Mouse (Mus musculus): ENCODE measurements around the gene Ofcc1.

DNA sequence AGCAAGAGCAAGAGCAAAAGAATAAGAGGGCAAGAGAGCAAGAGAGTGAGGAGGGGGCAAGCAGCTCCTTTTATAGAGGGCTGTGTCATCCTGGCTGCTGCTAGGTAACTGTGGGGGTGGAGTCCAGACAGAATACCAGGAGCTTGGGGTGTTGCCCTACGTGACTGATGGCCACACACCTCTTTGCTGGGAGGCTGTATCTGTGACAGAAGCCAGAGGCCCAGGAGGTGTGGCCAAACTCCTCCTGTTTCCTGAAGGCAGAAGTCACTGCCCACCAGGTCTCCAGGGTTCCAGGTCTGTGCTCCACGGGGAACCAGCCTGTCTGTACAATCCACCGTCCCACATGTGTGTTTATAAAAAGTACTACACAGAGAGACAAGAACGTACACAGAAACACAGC lies 558 bp downstream of the Ofcc1 start:
- TF ChIP-seq POLR2A (IDR thresholded peaks at IDR 0.05; ENCODE audit: borderline replicate concordance, low read depth, low read length) (no peak), CTCF (IDR thresholded peaks at IDR 0.05; ENCODE audit: low read depth, low read length) (no peak)

All from bone marrow macrophage, adult 2 months (primary cell).